Mouse (Mus musculus) hematopoietic stem cell, adult 5-6 weeks (primary cell): ENCODE data around the gene Tmprss7. TPM values are rescaled to one million over a fixed set of nuclear protein-coding genes. Genes with fewer than 3 reads are reported as not detected.

Source experiments
- total RNA-seq: library from RNA; stranded (forward); fragments of 172-1452, 232-1000 nt; gene quantifications from 2 replicates; pipeline ENCODE4 v1.2.3, GENCODE M21; 2017

Gene Tmprss7
- total RNA-seq, 1 experiment from 2014 or later, result 0.25 TPM

Other genes with a start within 250 kb of the Tmprss7 start
- gene Gm609, start 200.7 kb downstream of the Tmprss7 start, total RNA-seq, result not detected in 2 replicates
- not detected in 2 replicates for gene Gm17783, start 161.6 kb downstream of the Tmprss7 start, total RNA-seq
- not detected in 2 replicates for gene Slc9c1, start 158.3 kb downstream of the Tmprss7 start, total RNA-seq
- gene Gcsam, start 83.3 kb downstream of the Tmprss7 start, total RNA-seq, result 4.2 and 7.8 TPM in 2 replicates
- 3.9 and 8.8 TPM in 2 replicates for gene BC016579, start 39.6 kb downstream of the Tmprss7 start, total RNA-seq
- not detected in 2 replicates for gene Tagln3, start 30.9 kb upstream of the Tmprss7 start, total RNA-seq
- gene Abhd10, start 49.3 kb upstream of the Tmprss7 start, total RNA-seq, result 17.7 and 27.3 TPM in 2 replicates